Mouse (Mus musculus) limb, embryonic 11.5 days (tissue): Measurements from ENCODE around the gene Mrpl16. TPM values are rescaled to one million over a fixed set of nuclear protein-coding genes. Genes with fewer than 3 reads are reported as not detected.

Experiments used
- ATAC-seq: fragments of 200-750 bp; cut with Nextera tagmentation; 2 replicates; pipeline ENCODE4 v1.8.0; 2017; ENCODE audit warnings: low read depth; ENCODE audit not compliant: insufficient number of reproducible peaks, low FRiP score, low TSS enrichment
- DNase-seq: peaks from one replicate; pipeline ENCODE4 v3.0.0-alpha.2; 2015; ENCODE audit warnings: low spot score
- H3K27ac ChIP-seq: fragments of 300-500 bp; sonication (generic); replicated peaks from 2 replicates; pipeline ENCODE4 v1.5.1; 2014; ENCODE audit warnings: low read depth, mild to moderate bottlenecking, low read length
- H3K27me3 ChIP-seq: fragments of 300-500 bp; sonication (generic); 2 replicates; pipeline ENCODE4 v1.6.1; 2014; ENCODE audit warnings: mild to moderate bottlenecking, low read length, mixed read lengths; ENCODE audit not compliant: control insufficient read depth, insufficient read depth
- H3K36me3 ChIP-seq: fragments of 300-500 bp; sonication (generic); 2 replicates; pipeline ENCODE4 v1.6.1; 2014; ENCODE audit warnings: mild to moderate bottlenecking, low read length, moderate library complexity, mixed read lengths; ENCODE audit not compliant: control insufficient read depth, insufficient read depth
- H3K4me1 ChIP-seq: fragments of 300-500 bp; sonication (generic); 2 replicates; pipeline ENCODE4 v1.6.1; 2014; ENCODE audit warnings: low read length, mixed read lengths; ENCODE audit not compliant: control insufficient read depth, insufficient read depth
- H3K4me2 ChIP-seq: fragments of 300-500 bp; sonication (generic); 2 replicates; pipeline ENCODE4 v1.6.1; 2014; ENCODE audit warnings: low read depth, mild to moderate bottlenecking, moderate library complexity; ENCODE audit not compliant: severe bottlenecking
- H3K4me3 ChIP-seq: fragments of 300-500 bp; sonication (generic); 2 replicates; pipeline ENCODE4 v1.5.1; 2014; ENCODE audit warnings: low read depth, low read length
- H3K9ac ChIP-seq: fragments of 300-500 bp; sonication (generic); 2 replicates; pipeline ENCODE4 v1.6.1; 2014; ENCODE audit warnings: mild to moderate bottlenecking, low read length
- H3K9me3 ChIP-seq: fragments of 300-500 bp; sonication (generic); 2 replicates; pipeline ENCODE4 v1.6.1; 2016; ENCODE audit warnings: low read length; ENCODE audit not compliant: control insufficient read depth
- WGBS: fragments of 180-500 bp; shearing (Covaris S2); extraction: QIAGEN DNeasy Blood & Tissue Kit; methylation state at CpG from one replicate; pipeline ENCODE4 v1.1.7; 2014; 5-methylcytosine and 5-hydroxymethylcytosine counted together
- polyA plus RNA-seq: library from polyadenylated mRNA; unstranded; fragments of >200 nt; fragmentation: Nextera tagmentation; extraction: Ambion mirVana; gene quantifications from 2 replicates; pipeline ENCODE4 v1.2.1, GENCODE M21; 2014

The Mrpl16 gene
- polyA plus RNA-seq, 1 experiment from 2014 or later = 54.5 TPM

GRCm38 (mm10) chr19:11818199-11819142, 48.3 kb downstream of the Mrpl16 start:
- Histone ChIP-seq H3K4me2 (peak overlapping the region; percentile 96), H3K9ac (peak overlapping the region; percentile 67), H3K9me3 (no peaks in the 10 kb centered on the region), H3K27me3 (peaks cover 37% of the 10 kb centered on the region), H3K27ac (no peak overlapping the region), H3K36me3 (no peaks in the 10 kb centered on the region), H3K4me3 (peak overlapping the region; percentile 51), H3K4me1 (no peaks in the 10 kb centered on the region)
- WGBS = 1% methylated on average over 65 of the region's 83 CpGs
- DNase-seq (peak; percentile 58), ATAC-seq (peak; percentile 53; the same call in 1 of the 2 replicates)

GRCm38 (mm10) chr19:11819143-11819700, 49.0 kb downstream of the Mrpl16 start, which contains the start of gene Stx3:
TSS of gene Stx3 (minus strand) at chr19:11819403.
- Histone ChIP-seq H3K4me3 (peak within 1 kb of the TSS; percentile 51), H3K9ac (peak within 1 kb of the TSS; percentile 67), H3K36me3 (no peaks in the 10 kb centered on the region), H3K4me1 (no peaks in the 10 kb centered on the region), H3K9me3 (no peaks in the 10 kb centered on the region), H3K27ac (no peak within 1 kb of the TSS), H3K27me3 (peaks cover 37% of the 10 kb centered on the region), H3K4me2 (peak within 1 kb of the TSS; percentile 96)
- ATAC-seq (no peak), DNase-seq (peak; percentile 55)
- under 1% methylated on average over 20 of the region's 20 CpGs for WGBS

GRCm38 (mm10) chr19:11819800-11820199, 49.6 kb downstream of the Mrpl16 start:
- Histone ChIP-seq H3K4me2 (peak overlapping the region; percentile 96), H3K27me3 (peaks cover 37% of the 10 kb centered on the region), H3K9me3 (no peaks in the 10 kb centered on the region), H3K27ac (no peak overlapping the region), H3K4me3 (peak overlapping the region; percentile 51), H3K36me3 (no peaks in the 10 kb centered on the region), H3K9ac (no peak overlapping the region), H3K4me1 (no peaks in the 10 kb centered on the region)
- 1% methylated on average over 15 of the region's 15 CpGs for WGBS
- DNase-seq (peak; percentile 92), ATAC-seq (peak; percentile 82; the same call in 1 of the 2 replicates)

GRCm38 (mm10) chr19:11820211-11820610, 50.0 kb downstream of the Mrpl16 start:
- ATAC-seq (no peak), DNase-seq (no peak)
- Histone ChIP-seq H3K27me3 (peaks cover 37% of the 10 kb centered on the region), H3K4me1 (no peaks in the 10 kb centered on the region), H3K9me3 (no peaks in the 10 kb centered on the region), H3K36me3 (no peaks in the 10 kb centered on the region), H3K9ac (no peak overlapping the region), H3K27ac (no peak overlapping the region), H3K4me3 (no peak overlapping the region), H3K4me2 (peak overlapping the region; percentile 96; the same call in 1 of the 2 replicates)
- WGBS = 37% methylated on average over 6 of the region's 6 CpGs

GRCm38 (mm10) chr19:11823346-11824065, 53.3 kb downstream of the Mrpl16 start:
- Histone ChIP-seq H3K9ac (no peak overlapping the region), H3K9me3 (no peaks in the 10 kb centered on the region), H3K4me3 (no peak overlapping the region), H3K4me1 (no peaks in the 10 kb centered on the region), H3K27ac (no peak overlapping the region), H3K27me3 (peaks cover 14% of the 10 kb centered on the region), H3K36me3 (no peaks in the 10 kb centered on the region), H3K4me2 (no peak overlapping the region)
- DNase-seq = no peak
- ATAC-seq = no peak
- WGBS = 30% methylated on average over 4 of the region's 4 CpGs

Other genes starting within 250 kb of the Mrpl16 start
- 0.41 and 1.1 TPM in 2 replicates for gene Ms4a4d, start 233.6 kb upstream of the Mrpl16 start, polyA plus RNA-seq
- gene Ms4a6d, start 165.5 kb upstream of the Mrpl16 start, polyA plus RNA-seq = 0.85 and 1.4 TPM in 2 replicates
- gene Ms4a2, start 146.7 kb upstream of the Mrpl16 start, polyA plus RNA-seq = 0.36 TPM in 1 of 2 replicates, not detected in the other
- 0.40 TPM in 1 of 2 replicates, not detected in the other for gene Ms4a3, start 129.5 kb upstream of the Mrpl16 start, polyA plus RNA-seq
- not detected in 2 replicates for gene Oosp2, start 109.8 kb upstream of the Mrpl16 start, polyA plus RNA-seq
- gene Oosp1, start 79.2 kb upstream of the Mrpl16 start, polyA plus RNA-seq = not detected in 2 replicates
- gene Oosp3, start 73.3 kb upstream of the Mrpl16 start, polyA plus RNA-seq = not detected in 2 replicates
- not detected in 2 replicates for gene Gif, start 22.8 kb upstream of the Mrpl16 start, polyA plus RNA-seq
- gene Stx3, start 49.0 kb downstream of the Mrpl16 start, polyA plus RNA-seq = 6.8 and 8.4 TPM in 2 replicates
- gene Olfr1417, start 68.8 kb downstream of the Mrpl16 start, polyA plus RNA-seq = not detected in 2 replicates
- gene Olfr1418, start 90.7 kb downstream of the Mrpl16 start, polyA plus RNA-seq = not detected in 2 replicates
- gene Olfr1419, start 104.7 kb downstream of the Mrpl16 start, polyA plus RNA-seq = not detected in 2 replicates
- not detected in 2 replicates for gene Olfr1420, start 116.2 kb downstream of the Mrpl16 start, polyA plus RNA-seq
- gene Patl1, start 142.0 kb downstream of the Mrpl16 start, polyA plus RNA-seq = 25.0 and 25.6 TPM in 2 replicates
- 6.1 and 7.2 TPM in 2 replicates for gene Osbp, start 195.6 kb downstream of the Mrpl16 start, polyA plus RNA-seq